Mouse (Mus musculus) right cerebral cortex, postnatal 25 days (tissue): ENCODE data around the gene Wipf2.
A peak's percentile ranks its signal among the peaks of the same experiment; 100 is the strongest.

Experiments used
- DNase-seq: peaks from one replicate; pipeline ENCODE4 v3.0.0; 2022

Wipf2 gene

DNA sequence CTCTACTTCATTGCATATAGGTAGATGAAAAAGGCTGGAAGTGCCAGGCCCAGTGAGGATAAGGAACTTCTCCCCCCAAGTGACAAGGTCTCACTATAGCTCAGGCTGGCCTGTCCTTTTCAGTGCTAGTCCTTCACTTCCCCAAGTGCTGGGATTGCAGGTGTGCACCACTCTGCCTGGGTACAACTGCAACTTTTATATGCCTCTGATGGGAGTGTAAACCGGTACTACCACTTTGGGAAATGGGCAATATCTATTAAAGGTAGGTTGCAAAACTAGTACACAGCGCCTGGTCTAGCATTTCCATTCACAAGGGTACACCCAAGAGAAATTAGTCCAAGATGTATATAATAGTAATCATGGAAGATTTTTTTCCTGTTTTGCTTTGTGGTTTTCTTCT, 8.8 kb upstream of the Wipf2 start:
- no peak for DNase-seq

DNA sequence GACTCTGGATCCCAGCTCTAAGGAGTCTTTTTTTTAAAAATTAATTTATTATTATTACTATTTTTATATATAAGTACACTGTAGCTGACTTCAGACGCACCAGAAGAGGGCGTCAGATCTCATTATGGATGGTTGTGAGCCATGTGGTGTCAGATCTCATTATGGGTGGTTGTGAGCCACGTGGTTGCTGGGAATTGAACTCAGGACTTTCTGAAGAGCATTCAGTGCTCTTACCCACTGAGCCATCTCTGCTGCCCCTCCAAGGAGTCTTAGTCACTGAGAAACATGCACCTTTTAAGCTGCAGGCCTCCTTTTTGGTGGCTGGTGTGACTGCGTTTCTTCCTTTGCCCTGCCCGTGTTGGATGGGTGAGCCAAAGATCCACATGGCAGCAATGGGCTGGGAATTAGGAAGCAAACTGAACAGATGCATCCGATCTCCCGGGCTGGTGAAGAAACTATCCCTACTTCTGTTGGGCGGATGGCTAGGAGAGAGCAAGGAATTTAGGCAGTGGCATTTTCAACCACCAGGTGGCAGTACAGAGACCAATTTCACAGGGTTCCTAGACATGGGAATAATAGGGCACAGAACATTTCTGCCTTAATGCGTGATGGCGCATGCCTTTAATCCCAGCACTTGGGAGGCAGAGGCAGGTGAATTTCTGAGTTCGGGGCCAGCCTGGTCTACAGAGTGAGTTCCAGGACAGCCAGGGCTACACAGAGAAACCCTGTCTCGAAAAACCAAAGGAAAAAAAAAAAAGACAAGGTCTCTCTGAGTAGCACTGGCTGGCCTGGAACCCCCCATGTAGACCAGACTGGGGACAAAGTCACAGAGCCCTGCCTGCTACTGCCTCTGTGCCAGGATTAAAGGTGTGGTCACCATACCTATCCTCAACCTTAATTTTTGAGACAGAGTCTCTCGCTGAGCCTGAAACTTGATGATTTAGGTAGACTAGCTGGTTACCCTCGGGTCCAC, 4.4 kb upstream of the Wipf2 start:
- peak; percentile 78 for DNase-seq

DNA sequence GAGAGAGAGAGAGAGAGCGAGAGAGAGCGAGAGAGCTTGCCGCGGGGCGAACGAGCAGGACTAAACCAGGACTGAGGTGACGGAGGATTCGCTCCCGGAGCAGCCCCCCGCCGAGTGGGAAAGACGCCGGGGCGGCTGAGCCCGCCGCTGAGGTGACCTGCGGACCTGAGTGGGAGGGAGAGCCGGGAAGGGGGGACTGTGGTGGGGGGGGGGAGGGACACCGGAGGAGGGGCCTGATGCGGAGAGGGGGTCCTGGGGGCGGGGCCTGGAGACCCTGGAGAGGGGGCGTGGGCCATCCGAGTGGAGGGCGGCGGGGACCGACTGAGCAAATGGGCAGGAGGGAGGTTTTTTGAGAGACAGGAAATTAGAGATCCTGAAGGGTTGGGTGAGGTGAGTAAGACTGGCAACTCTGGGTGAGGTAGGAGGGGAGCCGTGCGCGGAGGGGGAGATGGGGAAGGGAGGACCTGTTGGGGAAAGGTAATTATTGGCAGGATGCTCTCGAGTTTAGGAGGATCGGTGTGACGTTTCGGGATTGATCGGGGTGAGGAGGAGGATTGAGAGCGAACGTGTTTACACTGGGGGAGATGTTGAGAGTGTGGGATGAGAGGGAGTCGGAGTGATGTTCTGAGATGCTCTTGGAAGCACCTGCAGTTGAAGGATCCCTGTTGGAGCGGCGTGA, 452 bp downstream of the Wipf2 start:
- peak; percentile 56 for DNase-seq

DNA sequence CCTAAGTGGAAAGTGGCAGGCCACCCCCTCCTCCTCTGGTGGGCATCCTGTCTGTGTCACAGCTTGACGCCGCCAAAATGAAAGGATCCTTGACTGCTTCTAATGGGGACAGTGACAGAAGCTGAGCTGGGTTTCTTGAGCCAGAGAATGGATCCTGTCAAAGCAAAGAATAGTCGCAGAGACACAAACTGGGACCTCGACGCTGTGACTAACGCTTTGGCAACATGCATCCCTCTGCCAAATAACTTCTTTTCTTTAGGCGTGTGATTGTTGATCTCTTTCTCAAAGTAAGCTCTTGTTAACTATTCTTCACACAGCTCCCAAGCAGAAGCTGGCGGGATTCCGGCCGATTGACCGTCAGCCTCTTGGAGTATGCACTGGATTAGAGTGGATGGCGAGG, 3.9 kb downstream of the Wipf2 start:
- DNase-seq = no peak

DNA sequence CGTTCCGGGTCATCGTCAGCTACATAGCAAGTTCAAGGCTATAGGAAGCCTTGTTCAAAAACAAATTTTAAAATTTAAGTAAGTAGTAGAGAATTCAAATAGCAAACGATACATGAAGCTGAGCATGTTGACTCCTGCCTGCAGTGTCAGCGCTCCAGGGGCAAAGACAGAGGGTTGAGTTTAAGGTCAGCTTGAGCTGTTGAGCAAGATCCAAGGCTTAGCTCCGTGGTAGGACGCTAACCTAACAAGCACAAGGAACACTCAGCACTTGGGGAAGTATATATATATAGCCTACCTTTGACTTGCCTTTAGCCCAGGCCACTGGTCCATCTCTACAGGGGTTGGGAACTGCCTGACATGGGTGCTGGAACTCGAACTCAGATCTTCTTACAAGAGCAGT, 6.5 kb downstream of the Wipf2 start:
- DNase-seq = no peak

DNA sequence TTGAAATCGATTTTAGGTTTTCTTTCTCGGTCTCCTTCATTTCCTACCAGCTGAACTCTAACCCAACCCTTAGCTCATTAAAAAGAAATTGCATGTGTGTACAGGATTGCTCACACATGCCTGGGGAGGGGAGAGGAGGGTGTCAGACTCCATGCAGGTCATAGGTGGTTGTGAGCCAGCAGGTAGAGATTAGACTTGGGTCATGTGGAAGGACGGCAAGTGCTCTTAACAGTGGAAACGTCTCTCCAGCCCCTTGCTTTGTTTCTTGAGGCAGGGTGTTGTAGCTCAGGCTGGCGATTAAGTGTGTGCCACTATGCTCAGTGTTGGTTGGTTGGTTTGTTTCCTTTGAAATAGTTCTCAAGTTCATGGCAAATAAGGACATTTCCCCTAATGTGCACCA, 7.4 kb downstream of the Wipf2 start:
- no peak for DNase-seq

DNA sequence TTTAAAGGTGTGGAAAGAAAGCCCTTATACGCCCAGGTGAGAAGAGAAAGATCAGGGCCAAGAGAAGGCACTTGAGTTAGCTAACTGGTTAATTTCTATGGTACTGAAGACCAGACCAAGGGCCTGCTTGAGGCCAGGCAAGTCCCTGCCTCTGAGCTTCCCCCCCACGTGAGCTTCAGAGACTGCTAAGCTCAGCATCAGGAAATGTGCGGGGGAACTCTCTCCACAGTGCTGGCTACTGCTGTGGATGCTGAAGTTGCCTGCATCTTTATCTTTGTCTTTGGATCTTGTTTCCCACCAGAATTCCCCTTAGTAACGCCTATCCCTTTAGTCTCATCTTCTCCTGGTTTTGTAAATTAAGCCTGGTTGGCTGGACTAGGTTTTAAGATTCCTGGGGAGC, 8.0 kb downstream of the Wipf2 start:
- DNase-seq = no peak

DNA sequence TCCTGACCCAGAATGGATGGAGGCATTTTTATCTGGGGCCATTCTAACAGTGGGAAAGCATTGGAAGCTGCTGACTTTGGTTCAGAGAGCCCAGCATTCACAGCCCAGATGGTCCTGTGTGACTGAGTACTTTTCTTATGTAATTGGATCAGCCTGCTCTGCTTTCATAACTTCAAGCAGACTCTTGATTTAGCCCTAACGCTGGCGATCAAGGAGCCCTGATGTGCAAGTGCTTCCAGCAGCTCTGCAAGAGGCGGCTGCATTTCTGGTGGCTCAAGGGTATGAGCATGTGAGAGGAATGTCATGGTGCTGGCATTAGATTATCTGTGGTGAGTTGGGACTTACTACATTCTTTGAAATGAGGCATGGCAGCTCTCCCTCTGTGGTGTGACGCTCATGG, 8.6 kb downstream of the Wipf2 start:
- peak; percentile 69 for DNase-seq

DNA sequence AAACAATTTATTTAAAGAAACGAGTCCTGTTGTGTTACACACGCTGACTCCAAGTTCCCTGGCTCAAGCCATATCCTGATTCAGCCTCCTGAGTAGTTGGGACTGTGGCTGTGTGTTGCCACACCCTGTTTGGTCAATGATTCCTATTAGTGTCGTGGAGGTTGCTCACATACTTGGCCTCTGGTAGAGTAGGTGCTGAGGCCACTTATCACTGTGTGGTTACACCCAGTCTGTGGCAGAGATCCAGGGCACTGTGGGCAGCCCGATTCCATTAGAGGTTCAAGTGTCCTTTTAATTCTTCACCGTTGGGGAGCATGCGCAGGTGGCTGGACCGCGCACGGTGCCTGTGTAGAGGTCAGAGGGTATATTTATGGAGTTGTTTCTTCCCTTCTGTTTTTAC, 10.5 kb downstream of the Wipf2 start:
- DNase-seq = no peak

DNA sequence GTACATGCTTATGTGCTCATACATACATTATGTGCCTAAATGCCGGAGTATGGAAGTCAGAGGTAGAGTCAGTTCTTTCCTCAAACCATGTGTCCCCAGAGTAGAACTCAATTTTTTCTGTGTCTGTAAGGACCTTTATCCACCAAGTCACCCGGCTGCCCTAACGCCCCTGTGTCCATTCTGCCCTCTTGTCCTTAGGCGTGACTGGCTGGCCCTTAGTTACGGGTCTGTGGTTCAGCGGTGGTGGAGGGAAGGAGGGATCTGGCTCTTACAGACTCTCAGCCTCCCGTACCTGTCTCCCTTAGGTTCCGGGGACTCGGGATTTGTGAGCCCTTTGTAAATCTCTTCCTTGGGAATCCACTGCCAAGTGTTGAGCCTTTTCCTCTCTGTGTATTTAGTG, 13.6 kb downstream of the Wipf2 start:
- DNase-seq = no peak

DNA sequence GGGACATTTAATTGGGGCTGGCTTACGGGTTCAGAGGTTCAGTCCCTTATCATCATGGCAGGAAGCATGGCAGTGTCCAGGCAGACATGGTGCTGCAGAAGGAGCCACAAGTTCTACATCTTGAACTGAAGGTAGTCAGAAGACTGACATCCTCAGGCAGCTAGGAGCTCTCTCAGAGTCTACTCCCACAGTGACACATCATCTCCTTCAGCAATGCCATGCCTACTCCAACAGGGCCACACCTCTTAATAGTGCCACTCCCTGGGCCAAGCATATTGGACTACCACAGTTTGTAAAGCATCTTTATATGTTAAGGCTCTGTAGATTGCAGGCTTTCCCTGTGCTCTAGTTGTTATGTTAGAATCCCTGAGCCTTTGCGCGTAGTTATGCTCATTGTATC, 24.3 kb downstream of the Wipf2 start:
- no peak for DNase-seq

DNA sequence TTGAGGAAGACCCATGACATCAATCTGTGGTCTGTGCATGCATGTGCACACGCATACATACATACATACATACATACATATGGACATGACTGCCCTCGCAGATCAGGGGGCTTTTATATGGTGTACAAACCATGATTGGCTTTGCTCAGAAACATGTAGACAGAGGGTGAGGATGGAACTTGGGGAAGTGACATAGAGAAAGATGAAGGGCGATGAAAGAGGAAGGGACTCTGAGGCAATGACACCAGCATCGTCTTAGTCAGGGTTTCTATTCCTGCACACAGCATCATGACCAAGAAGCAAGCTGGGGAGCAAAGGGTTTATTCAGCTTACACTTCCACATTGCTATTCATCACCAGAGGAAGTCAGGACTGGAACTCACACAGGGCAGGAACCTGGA, 25.6 kb downstream of the Wipf2 start:
- no peak for DNase-seq

DNA sequence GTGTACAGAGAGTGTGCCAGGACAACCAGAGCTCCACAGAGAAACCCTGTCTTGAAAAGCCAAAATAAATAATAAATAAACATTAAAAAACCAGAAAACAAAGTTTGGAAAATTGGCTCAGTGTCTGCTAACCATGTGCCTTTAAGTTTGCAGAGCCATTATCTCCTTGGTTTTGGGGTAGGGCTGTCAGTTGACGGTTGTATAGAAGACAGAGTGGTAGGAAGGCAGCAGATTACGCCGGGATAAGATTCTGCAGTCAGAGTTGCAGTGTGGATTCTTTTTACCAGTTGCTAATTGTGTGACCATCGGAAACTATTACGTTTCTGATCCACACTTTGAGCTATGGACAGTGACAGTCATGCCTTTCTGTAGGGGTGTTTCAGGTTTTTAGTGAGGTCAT, 26.5 kb downstream of the Wipf2 start:
- no peak for DNase-seq

DNA sequence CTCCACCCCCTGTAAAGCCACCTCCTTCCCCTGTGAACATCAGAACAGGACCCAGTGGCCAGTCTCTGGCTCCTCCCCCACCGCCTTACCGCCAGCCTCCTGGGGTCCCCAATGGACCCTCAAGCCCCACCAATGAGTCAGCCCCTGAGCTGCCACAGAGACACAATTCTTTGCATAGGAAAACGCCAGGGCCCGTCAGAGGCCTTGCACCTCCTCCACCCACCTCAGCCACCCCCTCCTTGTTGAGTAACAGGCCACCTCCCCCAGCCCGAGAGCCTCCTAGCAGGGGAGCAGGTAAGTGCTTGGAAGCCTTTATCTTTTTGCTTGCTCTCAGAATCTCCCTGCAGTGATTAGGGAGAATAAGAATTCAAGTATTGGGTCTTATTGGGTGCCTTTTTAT, 29.0 kb downstream of the Wipf2 start:
- no peak for DNase-seq

DNA sequence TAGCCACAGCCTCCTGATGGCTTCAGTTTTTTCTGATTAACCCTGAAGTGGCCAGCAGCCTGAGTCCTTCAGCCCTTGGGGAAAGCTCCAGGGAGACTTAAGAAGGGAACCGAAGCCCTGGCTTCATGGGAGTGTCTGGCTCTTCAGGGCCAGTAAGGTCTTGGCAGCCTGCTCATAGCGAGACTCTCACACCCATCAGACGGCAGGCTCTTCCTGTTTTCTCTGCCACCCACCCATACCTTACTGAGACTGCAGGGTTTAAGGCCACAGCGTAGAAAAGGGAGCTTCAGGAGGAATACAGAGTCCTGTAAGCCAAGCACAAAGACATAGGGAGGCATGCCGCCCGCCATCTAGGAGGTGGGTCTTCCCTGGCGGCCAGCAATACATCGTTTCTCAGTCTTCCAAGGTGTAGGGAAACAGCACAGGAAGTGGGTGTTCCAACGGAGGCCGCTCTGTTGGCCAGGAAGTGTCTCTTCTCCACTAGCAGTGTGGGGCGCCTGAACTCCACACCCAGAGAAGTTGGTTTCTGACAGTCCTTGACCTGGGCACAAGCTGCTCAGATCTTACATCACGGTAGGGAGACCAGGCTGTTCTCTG, 37.2 kb downstream of the Wipf2 start:
- no peak for DNase-seq

DNA sequence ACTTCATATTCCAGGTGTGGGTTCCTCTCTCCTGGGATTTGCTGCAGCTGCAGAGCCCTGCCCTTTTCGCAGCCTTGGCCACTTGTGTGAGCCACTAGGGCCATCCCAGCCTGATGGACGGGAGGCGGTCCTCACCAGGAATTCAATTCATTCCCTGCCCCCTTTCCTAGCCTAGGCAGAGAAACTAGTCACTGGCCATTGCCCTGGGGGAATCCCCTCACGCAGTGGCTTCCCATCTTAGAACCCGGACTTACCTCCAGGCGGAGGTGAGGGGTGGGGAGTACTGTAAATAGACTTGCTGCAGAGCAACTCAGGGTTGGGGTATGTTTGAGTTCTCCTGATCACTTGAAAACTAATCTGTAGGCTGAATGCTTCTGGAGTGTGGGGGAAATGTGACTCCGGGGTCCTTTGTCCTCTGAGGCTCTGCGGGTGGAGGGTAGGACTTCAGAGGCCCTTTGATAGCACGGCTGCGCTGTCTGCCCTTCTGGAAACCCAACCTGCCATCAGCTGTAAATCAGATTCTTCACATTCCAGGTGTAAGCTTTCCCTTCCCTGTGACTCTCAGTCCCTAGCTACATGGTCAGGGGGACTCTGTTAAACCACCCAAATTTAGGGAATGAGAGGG, 39.3 kb downstream of the Wipf2 start:
- no peak for DNase-seq

DNA sequence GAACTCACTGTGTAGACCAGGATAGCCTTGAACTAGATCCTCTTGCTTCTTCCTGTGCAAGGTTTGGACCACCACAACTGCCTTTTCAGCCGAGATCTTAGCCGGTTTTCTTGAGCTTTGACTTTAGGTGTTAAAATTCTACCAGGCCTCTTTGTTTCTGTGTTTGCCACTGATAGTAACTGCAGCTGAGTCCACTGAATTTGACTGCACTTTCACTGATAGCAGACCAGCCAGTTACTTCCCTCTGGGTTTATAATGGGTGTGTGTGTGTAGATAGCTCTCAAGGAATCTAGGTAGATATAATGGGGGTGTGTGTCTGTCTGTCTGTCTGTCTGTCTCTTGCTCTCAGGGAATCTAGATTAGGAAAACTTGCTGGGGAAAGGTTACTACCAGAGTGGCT, 41.1 kb downstream of the Wipf2 start:
- DNase-seq = no peak

DNA sequence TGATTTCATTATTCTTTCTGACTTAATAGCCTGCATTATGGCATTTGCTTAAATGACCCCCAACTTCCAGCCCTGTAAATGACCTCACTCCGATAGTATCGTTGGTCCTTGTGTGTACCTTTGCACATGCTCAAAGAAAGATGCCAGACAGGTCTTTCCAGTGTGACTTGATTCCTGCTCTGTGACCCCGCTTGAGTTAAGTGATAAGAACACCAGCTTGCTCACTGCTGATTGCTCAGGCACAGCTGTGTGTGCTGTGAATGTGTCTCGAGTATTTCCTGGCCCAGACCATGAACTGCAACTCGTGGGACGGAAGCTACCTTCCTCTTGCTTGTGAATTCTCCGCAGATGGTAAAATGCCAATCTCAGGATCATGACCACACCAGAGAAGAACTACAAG, 41.6 kb downstream of the Wipf2 start:
- DNase-seq = no peak

DNA sequence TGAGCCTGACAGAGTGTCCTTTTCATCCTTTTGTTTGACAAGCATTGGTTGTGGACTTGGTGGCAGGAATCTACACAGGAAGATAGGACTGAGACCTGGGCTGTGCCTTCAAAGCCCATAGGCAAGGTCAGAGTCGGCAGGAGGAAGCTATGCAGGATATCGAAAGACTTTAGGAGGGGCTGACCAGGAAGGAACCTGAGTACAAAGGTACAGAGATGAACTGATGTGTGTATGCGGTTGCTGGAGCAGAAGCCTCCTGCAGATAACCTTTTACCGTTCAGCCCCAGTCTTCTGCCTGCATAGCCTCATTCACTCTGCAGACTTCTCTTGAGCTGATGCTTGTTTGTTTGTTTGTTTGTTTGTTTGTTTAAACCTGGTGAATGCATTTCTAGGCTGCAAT, 42.1 kb downstream of the Wipf2 start:
- DNase-seq = no peak

DNA sequence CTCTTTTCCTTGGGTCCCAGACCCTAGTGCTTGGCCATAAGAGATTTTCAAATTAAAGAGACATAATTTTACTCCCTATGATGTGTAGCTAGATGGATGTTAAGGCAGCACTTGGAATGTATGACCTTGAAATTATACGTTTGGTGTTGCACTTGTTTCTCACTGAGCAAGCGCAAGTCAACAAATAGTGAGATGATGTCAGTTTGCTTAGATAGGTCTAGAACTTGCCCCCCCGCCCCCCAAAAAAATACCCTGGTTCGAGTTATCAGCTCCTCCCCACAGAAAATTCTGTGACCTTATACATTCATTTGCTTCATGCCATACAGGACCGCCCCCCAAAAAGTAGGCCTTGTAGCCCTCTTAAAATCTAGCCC, 43.6 kb downstream of the Wipf2 start:
- no peak for DNase-seq

DNA sequence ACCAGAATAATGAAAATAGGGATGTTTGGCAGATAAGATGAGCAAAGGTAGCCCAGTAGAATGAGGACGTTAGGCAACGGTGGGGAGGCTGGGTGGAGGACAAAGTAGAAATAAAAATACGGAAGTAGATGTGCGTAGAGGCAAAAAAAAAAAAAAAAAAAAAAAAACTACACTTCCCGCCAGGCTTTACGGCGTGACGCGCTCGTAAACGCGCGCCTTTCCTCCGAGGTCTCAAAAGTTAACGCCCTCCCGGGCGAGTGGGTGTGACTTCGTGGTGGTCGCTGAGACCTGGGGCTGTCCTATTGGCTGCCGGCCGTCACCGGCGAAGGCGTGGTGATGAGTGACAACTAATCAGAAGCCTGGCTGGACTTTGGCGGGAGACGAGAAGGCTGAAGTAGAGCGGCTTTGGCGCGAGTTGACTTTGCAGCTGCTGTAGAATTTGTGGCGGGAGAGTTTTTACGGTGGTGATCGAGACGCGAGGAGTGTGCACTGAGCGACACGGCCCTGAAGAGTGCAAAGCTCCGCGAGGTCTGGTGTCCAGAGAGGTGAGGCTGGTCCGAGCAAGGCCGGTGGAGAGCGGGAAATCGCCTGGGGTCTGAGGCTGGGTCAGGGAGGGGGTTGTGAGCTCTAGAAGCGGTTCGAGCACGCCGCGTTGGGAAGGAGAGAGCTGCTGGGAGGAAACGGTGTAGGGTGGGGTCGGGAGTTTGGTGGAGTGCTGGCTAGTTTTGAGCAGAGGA, 44.2 kb downstream of the Wipf2 start, which contains the start of gene Cdc6:
Gene Cdc6, plus strand, starts transcription at position 365 of the 737 bp plus-strand sequence.
- peak; percentile 90 for DNase-seq

DNA sequence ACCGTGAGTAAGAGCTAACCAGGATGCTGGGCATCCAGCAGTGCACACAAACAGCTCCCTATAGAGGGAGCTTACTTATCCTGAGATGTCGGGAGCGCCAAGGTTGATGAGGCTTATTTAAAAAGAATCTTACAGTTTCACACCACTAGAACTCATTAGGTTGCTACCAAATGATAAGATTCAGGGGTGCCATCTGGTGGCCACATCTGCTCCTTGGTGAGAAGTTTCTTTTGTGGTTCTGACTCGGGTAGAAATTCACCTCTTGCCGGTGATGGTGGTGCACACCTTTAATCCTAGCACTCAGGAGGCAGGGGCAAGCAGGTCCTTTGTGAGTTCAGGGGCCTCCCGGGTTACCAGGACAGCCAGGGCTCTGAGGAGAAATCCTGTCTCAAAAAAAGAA, 46.2 kb downstream of the Wipf2 start:
- peak; percentile 55 for DNase-seq

DNA sequence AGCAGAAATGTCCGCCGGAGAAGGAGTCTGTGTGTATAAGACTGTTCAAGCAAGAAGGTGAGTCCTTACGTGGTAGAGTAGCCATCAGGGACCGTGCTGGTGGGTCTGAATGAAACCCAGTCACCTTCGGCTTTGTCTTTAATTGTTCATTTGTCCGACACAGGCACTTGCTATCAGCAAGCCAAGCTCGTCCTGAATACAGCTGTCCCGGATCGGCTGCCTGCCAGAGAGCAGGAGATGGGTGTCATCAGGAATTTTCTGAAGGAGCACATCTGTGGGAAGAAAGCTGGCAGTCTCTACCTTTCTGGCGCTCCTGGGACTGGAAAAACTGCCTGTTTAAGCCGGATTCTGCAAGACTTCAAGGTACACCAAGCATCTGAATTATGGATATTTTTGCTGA, 47.0 kb downstream of the Wipf2 start:
- no peak for DNase-seq
